In the genomic region with DNA sequence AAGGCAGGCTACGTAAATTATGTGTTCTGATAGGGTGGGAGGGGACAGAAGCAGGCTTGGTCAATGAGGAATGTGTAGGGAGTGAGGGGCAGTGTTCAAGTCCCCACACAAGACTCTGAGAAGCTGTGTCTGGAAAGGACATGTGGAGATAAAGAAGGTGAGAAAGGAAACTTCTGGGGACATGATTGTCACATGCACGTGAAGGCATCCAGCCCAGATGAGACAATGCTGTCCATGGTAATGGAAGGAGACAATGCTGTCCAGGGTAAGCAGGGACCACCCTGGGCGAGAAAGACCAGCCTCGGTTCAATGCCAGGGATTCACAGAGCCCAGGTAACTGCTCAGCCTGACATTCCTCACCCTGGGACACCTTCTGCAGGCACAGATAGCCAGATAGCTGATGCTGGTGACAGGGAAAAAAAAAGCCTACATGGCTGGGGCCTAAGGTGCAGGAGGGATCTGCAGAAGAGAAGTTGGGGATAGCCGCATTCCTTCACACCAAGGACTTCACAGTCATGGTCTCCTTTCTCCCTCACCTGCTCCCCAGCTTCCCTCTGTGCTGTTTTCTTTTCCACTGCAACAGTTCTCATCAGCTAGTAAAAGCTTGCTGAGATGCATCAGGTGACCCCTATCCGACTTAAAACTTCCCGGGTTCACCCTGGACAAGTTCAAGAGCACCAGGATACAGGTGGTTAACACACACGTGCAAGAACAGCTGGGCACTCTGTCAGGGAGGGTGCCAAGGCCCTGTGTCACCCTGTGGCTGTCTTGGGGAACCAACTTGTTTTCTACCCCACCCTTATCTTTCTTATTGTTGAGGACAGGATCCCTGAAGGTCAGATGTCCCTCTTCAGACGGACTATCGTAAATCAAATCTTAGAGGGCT, we compare ENCODE assay signal across 8 mouse cellular contexts. TPM values are rescaled to one million over a fixed set of nuclear protein-coding genes. Genes with fewer than 3 reads are reported as not detected.
DNase-seq lines count a peak whose midpoint lies in the region; ATAC-seq and TF ChIP-seq lines count a peak whose summit lies in the region.

No protein-coding gene starts in this region.

- 67% methylated on average over 10 of the region's 10 CpGs for WGBS in heart, embryonic 15.5 days
- WGBS in embryonic facial prominence, embryonic 10.5 days = 79% methylated on average over 10 of the region's 10 CpGs
- 70% methylated on average over 10 of the region's 10 CpGs for WGBS in hindbrain, embryonic 14.5 days
- 78% methylated on average over 10 of the region's 10 CpGs for WGBS in midbrain, embryonic 12.5 days

- peak overlapping the region; percentile 59 for H3K4me2 ChIP-seq in heart, embryonic 15.5 days
- peak overlapping the region; percentile 43 for H3K4me2 ChIP-seq in hindbrain, embryonic 14.5 days (replicated peaks)
- peak overlapping the region; percentile 42; the same call in 1 of the 2 replicates for H3K4me2 ChIP-seq in midbrain, embryonic 12.5 days (replicated peaks)

- no peak for TF ChIP-seq CTCF in layer of hippocampus, adult 2 months (conservative IDR thresholded peaks at IDR 0.05)

- peak overlapping the region; percentile 39 for H3K4me3 ChIP-seq in heart, embryonic 15.5 days
- H3K4me3 ChIP-seq in embryonic facial prominence, embryonic 10.5 days = no peak overlapping the region
- H3K4me3 ChIP-seq in hindbrain, embryonic 14.5 days (replicated peaks; ENCODE audit: low read length) = no peak overlapping the region
- no peak overlapping the region for H3K4me3 ChIP-seq in midbrain, embryonic 12.5 days
- no peak overlapping the region for H3K4me3 ChIP-seq in layer of hippocampus, adult 2 months

- DNase-seq in heart, adult 9 months (ENCODE audit: low spot score in 2 of 2) = no peak
- DNase-seq in embryonic facial prominence, embryonic 10.5 days (ENCODE audit: low spot score) = no peak
- DNase-seq in hindbrain, embryonic 14.5 days (ENCODE audit: low spot score) = no peak
- DNase-seq in layer of hippocampus, adult 2 months (ENCODE audit: low spot score in 2 of 2) = no peak
- no peak for DNase-seq in T-cell, adult 2 months (ENCODE audit: low spot score)
- DNase-seq in ovary, adult 18-20 months (ENCODE audit: low spot score) = no peak

- no peaks in the 10 kb centered on the region for H3K9me3 ChIP-seq in heart, embryonic 15.5 days (replicated peaks)
- H3K9me3 ChIP-seq in embryonic facial prominence, embryonic 10.5 days = no peaks in the 10 kb centered on the region
- H3K9me3 ChIP-seq in hindbrain, embryonic 14.5 days (ENCODE audit: control insufficient read depth, low read length) = no peaks in the 10 kb centered on the region
- no peaks in the 10 kb centered on the region for H3K9me3 ChIP-seq in midbrain, embryonic 12.5 days

- no peaks in the 10 kb centered on the region for H3K36me3 ChIP-seq in heart, embryonic 15.5 days
- no peaks in the 10 kb centered on the region for H3K36me3 ChIP-seq in embryonic facial prominence, embryonic 10.5 days (replicated peaks)
- H3K36me3 ChIP-seq in hindbrain, embryonic 14.5 days (replicated peaks; ENCODE audit: control insufficient read depth, insufficient read depth) = no peaks in the 10 kb centered on the region
- no peaks in the 10 kb centered on the region for H3K36me3 ChIP-seq in midbrain, embryonic 12.5 days

- H3K27me3 ChIP-seq in heart, embryonic 15.5 days = peaks cover 4% of the 10 kb centered on the region; the same call in 1 of the 2 replicates
- H3K27me3 ChIP-seq in embryonic facial prominence, embryonic 10.5 days (replicated peaks; ENCODE audit: low read depth, poor library complexity, severe bottlenecking) = peaks cover 3% of the 10 kb centered on the region; the same call in 1 of the 2 replicates
- H3K27me3 ChIP-seq in hindbrain, embryonic 14.5 days (ENCODE audit: control insufficient read depth, insufficient read depth, low read length) = no peaks in the 10 kb centered on the region
- H3K27me3 ChIP-seq in midbrain, embryonic 12.5 days = peaks cover 16% of the 10 kb centered on the region

- H3K9ac ChIP-seq in heart, embryonic 15.5 days = no peak overlapping the region
- no peak overlapping the region for H3K9ac ChIP-seq in hindbrain, embryonic 14.5 days
- no peak overlapping the region for H3K9ac ChIP-seq in midbrain, embryonic 12.5 days (replicated peaks)

- peaks cover 18% of the 10 kb centered on the region for H3K4me1 ChIP-seq in heart, embryonic 15.5 days (replicated peaks)
- peaks cover 58% of the 10 kb centered on the region for H3K4me1 ChIP-seq in embryonic facial prominence, embryonic 10.5 days
- H3K4me1 ChIP-seq in hindbrain, embryonic 14.5 days (replicated peaks; ENCODE audit: control insufficient read depth, insufficient read depth, low read length) = peaks cover 17% of the 10 kb centered on the region
- peaks cover 15% of the 10 kb centered on the region for H3K4me1 ChIP-seq in midbrain, embryonic 12.5 days

- no peak for ATAC-seq in heart, embryonic 15.5 days (replicated peaks; ENCODE audit: insufficient number of reproducible peaks, insufficient read depth, low FRiP score, low read depth)
- 0 out of 2 replicates have a peak, but pooled peaks have one; percentile 9 for ATAC-seq in hindbrain, embryonic 14.5 days (ENCODE audit: low FRiP score)
- peak; percentile 32; the same call in 1 of the 2 replicates for ATAC-seq in midbrain, embryonic 12.5 days (ENCODE audit: low FRiP score, low read depth)

- peak overlapping the region; percentile 4; the same call in 1 of the 2 replicates for H3K27ac ChIP-seq in heart, embryonic 15.5 days
- H3K27ac ChIP-seq in embryonic facial prominence, embryonic 10.5 days (replicated peaks) = 0 out of 2 replicates have a peak overlapping the region, but pooled peaks have one; percentile 78
- H3K27ac ChIP-seq in hindbrain, embryonic 14.5 days = no peak overlapping the region
- H3K27ac ChIP-seq in midbrain, embryonic 12.5 days (replicated peaks) = no peak overlapping the region
- H3K27ac ChIP-seq in layer of hippocampus, adult 2 months = no peak overlapping the region

RNA-seq across cellular contexts. Expression of a gene that starts 21.9 kb away (rescaled TPM):
- polyA plus RNA-seq in heart, embryonic 15.5 days (2015; fragmentation: Nextera tagmentation; extraction: Ambion mirVana) = 0.20 and 0.48 TPM in 2 replicates
- 0.34 TPM in 1 of 2 replicates, not detected in the other for polyA plus RNA-seq in embryonic facial prominence, embryonic 10.5 days (2016; fragmentation: Nextera tagmentation; extraction: Ambion mirVana)
- polyA plus RNA-seq in hindbrain, embryonic 14.5 days (2014; fragmentation: Nextera tagmentation; extraction: Ambion mirVana) = 0.14 and 0.27 TPM in 2 replicates
- polyA plus RNA-seq in midbrain, embryonic 12.5 days (2016; fragmentation: Nextera tagmentation; extraction: Ambion mirVana) = 0.26 and 0.76 TPM in 2 replicates
- total RNA-seq in layer of hippocampus, adult 2 months (2021) = 1 to 10 TPM; 3.2 to 4.2 TPM

Comparison
In these comparisons a context has a peak if more than half of its experiments do, and no peak if none do; other contexts are left out.
1. H3K27ac ChIP-seq: peak in heart, embryonic 15.5 days (single experiment) and embryonic facial prominence, embryonic 10.5 days (single experiment); none in hindbrain, embryonic 14.5 days (single experiment), midbrain, embryonic 12.5 days (single experiment) and layer of hippocampus, adult 2 months (single experiment).
2. Peak in every context shown above with its lines, with median percentiles within 50 percentile points of each other: H3K4me2 ChIP-seq.